Comparison of ENCODE assay signal across 22 mouse cellular contexts in genomic region chr11:44895893-44896292, GRCm38 (mm10).
A peak's percentile ranks its signal among the peaks of the same experiment; 100 is the strongest.
DNase-seq lines count a peak whose midpoint lies in the region; ATAC-seq and TF ChIP-seq lines count a peak whose summit lies in the region.
"Had no signal": no experiment of that assay in that cellular context is flagged by ENCODE, and none has a peak within 500 bp of the region (broad histone marks: within the 10 kb centered on the region; RNA-seq: fewer than 3 reads in every experiment).

No protein-coding gene starts in this region.

- no peak for TF ChIP-seq CTCF in liver, adult 2 months (IDR thresholded peaks at IDR 0.05; ENCODE audit: low read depth, low read length)

- no peak overlapping the region for H3K4me3 ChIP-seq in heart, embryonic 12.5 days
- no peak overlapping the region for H3K4me3 ChIP-seq in liver, adult 2 months (ENCODE audit: insufficient read depth, low read depth, low read length)
- no peak overlapping the region for H3K4me3 ChIP-seq in liver, embryonic 12.5 days
- no peak overlapping the region for H3K4me3 ChIP-seq in kidney, embryonic 15.5 days (replicated peaks)
- H3K4me3 ChIP-seq: embryonic facial prominence, embryonic 13.5 days; embryonic facial prominence, embryonic 15.5 days; erythroblast, embryonic 14.5 days; forebrain, embryonic 10.5 days; forebrain, embryonic 12.5 days had no signal

- no peaks in the 10 kb centered on the region for H3K79me2 ChIP-seq in liver, adult 2 months (ENCODE audit: control insufficient read depth, insufficient read depth, low read length)

- no peak for TF ChIP-seq POLR2A in liver, adult 2 months (IDR thresholded peaks at IDR 0.05; ENCODE audit: extremely low read depth, insufficient read depth, low read length)

- intact Hi-C loops in heart, postnatal 36 days (cut with DNase I) = loop anchor here (2.0 to 10.0 kb wide), 2 partner anchors 109 to 283 kb away; no protein-coding TSS in a partner anchor

- WGBS in heart, embryonic 12.5 days = 70% methylated on average over 1 of the region's 1 CpGs
- WGBS in liver, adult 2 months = 46% methylated on average over 1 of the region's 1 CpGs
- 71% methylated on average over 1 of the region's 1 CpGs for WGBS in liver, embryonic 12.5 days (ENCODE audit: insufficient replicate concordance)
- 90% methylated on average over 1 of the region's 1 CpGs for WGBS in kidney, embryonic 15.5 days

- H3K9me3 ChIP-seq in heart, embryonic 12.5 days (replicated peaks) = no peaks in the 10 kb centered on the region
- H3K9me3 ChIP-seq in liver, embryonic 12.5 days (replicated peaks) = no peaks in the 10 kb centered on the region
- H3K9me3 ChIP-seq in kidney, embryonic 15.5 days (replicated peaks) = no peaks in the 10 kb centered on the region
- H3K9me3 ChIP-seq: embryonic facial prominence, embryonic 13.5 days; embryonic facial prominence, embryonic 15.5 days; forebrain, embryonic 10.5 days; forebrain, embryonic 12.5 days had no signal

- ATAC-seq in heart, embryonic 12.5 days (ENCODE audit: insufficient number of reproducible peaks, low FRiP score) = no peak
- no peak for ATAC-seq in liver, embryonic 12.5 days
- ATAC-seq in kidney, embryonic 15.5 days (replicated peaks; ENCODE audit: low FRiP score) = no peak
- ATAC-seq: forebrain, embryonic 14.5 days; forebrain, embryonic 16.5 days had no signal

- no peaks in the 10 kb centered on the region for H3K27me3 ChIP-seq in heart, embryonic 12.5 days (replicated peaks)
- peaks cover 10% of the 10 kb centered on the region; the same call in 1 of the 2 replicates for H3K27me3 ChIP-seq in liver, adult 2 months (ENCODE audit: control insufficient read depth, insufficient read depth, low read length)
- H3K27me3 ChIP-seq in liver, embryonic 12.5 days (replicated peaks) = no peaks in the 10 kb centered on the region
- H3K27me3 ChIP-seq in kidney, embryonic 15.5 days = no peaks in the 10 kb centered on the region
- H3K27me3 ChIP-seq: embryonic facial prominence, embryonic 13.5 days; embryonic facial prominence, embryonic 15.5 days had no signal

- H3K27ac ChIP-seq in heart, embryonic 12.5 days (ENCODE audit: poor library complexity, severe bottlenecking) = peak overlapping the region; percentile 84; the same call in 1 of the 2 replicates
- H3K27ac ChIP-seq in liver, adult 2 months (replicated peaks; ENCODE audit: insufficient read depth, low read depth, low read length) = no peak overlapping the region
- no peak overlapping the region for H3K27ac ChIP-seq in liver, embryonic 12.5 days
- no peak overlapping the region for H3K27ac ChIP-seq in kidney, embryonic 15.5 days
- H3K27ac ChIP-seq: embryonic facial prominence, embryonic 13.5 days; embryonic facial prominence, embryonic 15.5 days; forebrain, embryonic 10.5 days; forebrain, embryonic 12.5 days had no signal

- H3K4me1 ChIP-seq in heart, embryonic 12.5 days (replicated peaks) = peaks cover 8% of the 10 kb centered on the region; the same call in 1 of the 2 replicates
- peaks cover 3% of the 10 kb centered on the region; the same call in 1 of the 2 replicates for H3K4me1 ChIP-seq in liver, adult 2 months (ENCODE audit: control insufficient read depth, insufficient read depth, low read length)
- peaks cover 24% of the 10 kb centered on the region for H3K4me1 ChIP-seq in liver, embryonic 12.5 days
- H3K4me1 ChIP-seq in kidney, embryonic 15.5 days = no peaks in the 10 kb centered on the region
- H3K4me1 ChIP-seq: embryonic facial prominence, embryonic 13.5 days; embryonic facial prominence, embryonic 15.5 days had no signal

- H3K4me2 ChIP-seq in heart, embryonic 12.5 days = no peak overlapping the region
- no peak overlapping the region for H3K4me2 ChIP-seq in liver, embryonic 12.5 days
- no peak overlapping the region for H3K4me2 ChIP-seq in kidney, embryonic 15.5 days
- H3K4me2 ChIP-seq: embryonic facial prominence, embryonic 13.5 days; embryonic facial prominence, embryonic 15.5 days; forebrain, embryonic 12.5 days had no signal

- no peak overlapping the region for H3K9ac ChIP-seq in heart, embryonic 12.5 days
- H3K9ac ChIP-seq in liver, adult 2 months (ENCODE audit: low read depth, low read length) = no peak overlapping the region
- H3K9ac ChIP-seq in liver, embryonic 12.5 days = no peak overlapping the region
- no peak overlapping the region for H3K9ac ChIP-seq in kidney, embryonic 15.5 days
- H3K9ac ChIP-seq: embryonic facial prominence, embryonic 13.5 days; embryonic facial prominence, embryonic 15.5 days; forebrain, embryonic 12.5 days had no signal

- DNase-seq in heart, postnatal 36 days = no peak
- DNase-seq in liver, adult 2 months (ENCODE audit: extremely low read depth, low read depth, low spot score) = peak; percentile 13
- DNase-seq: adrenal gland, adult 2 months; adrenal gland, postnatal 10 days; adrenal gland, postnatal 25 days; cerebellum, adult 11 months; cerebellum, adult 18-20 months; cerebellum, adult 8-10 months; cerebellum, adult 9-11 months; cerebellum, postnatal 14 days; cerebellum, postnatal 36 days; embryo, embryonic 11 days had no signal

- no peaks in the 10 kb centered on the region for H3K36me3 ChIP-seq in heart, embryonic 12.5 days
- H3K36me3 ChIP-seq in liver, adult 2 months (ENCODE audit: control insufficient read depth, insufficient read depth, low read length) = no peaks in the 10 kb centered on the region
- no peaks in the 10 kb centered on the region for H3K36me3 ChIP-seq in liver, embryonic 12.5 days
- H3K36me3 ChIP-seq in kidney, embryonic 15.5 days = no peaks in the 10 kb centered on the region
- H3K36me3 ChIP-seq: embryonic facial prominence, embryonic 13.5 days; embryonic facial prominence, embryonic 15.5 days; forebrain, embryonic 10.5 days; forebrain, embryonic 12.5 days had no signal
